16 mouse cellular contexts compared by ENCODE assay signal in the genomic region with DNA sequence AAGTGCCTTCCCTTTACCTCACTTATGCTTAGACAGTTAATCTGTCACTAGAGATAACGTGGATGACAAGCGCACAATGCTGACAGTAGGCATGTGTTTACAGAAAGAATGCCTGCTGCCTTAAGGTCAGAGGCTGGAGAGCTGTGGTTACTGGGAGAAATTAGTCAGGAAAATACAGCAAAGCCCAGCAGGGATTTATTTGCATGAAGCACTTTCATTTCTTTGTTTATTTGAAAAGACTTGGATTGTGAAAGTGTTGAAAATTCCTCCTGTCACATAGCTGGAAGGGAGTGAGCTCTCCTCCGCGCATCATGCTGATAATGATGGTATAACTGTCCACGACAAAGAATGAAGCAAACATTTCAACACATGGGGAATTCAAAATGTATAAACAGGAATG.
DNase-seq lines count a peak whose midpoint lies in the region; ATAC-seq and TF ChIP-seq lines count a peak whose summit lies in the region.
"Had no signal": no experiment of that assay in that cellular context is flagged by ENCODE, and none has a peak within 500 bp of the region (broad histone marks: within the 10 kb centered on the region; RNA-seq: fewer than 3 reads in every experiment).

No protein-coding gene starts in this region.

- no peaks in the 10 kb centered on the region for H3K27me3 ChIP-seq in kidney, postnatal 0 days (ENCODE audit: insufficient read depth, low read length)
- H3K27me3 ChIP-seq in kidney, embryonic 14.5 days (ENCODE audit: control insufficient read depth, insufficient read depth, low read length) = no peaks in the 10 kb centered on the region
- no peaks in the 10 kb centered on the region for H3K27me3 ChIP-seq in forebrain, embryonic 16.5 days (replicated peaks; ENCODE audit: control insufficient read depth, insufficient read depth, low read length)
- H3K27me3 ChIP-seq: embryonic facial prominence, embryonic 13.5 days; liver, embryonic 15.5 days; neural tube, embryonic 12.5 days had no signal

- no peak for TF ChIP-seq POLR2A in brain, embryonic 14.5 days (IDR thresholded peaks at IDR 0.05; ENCODE audit: borderline replicate concordance, extremely low read depth, insufficient read depth, insufficient read length, poor library complexity, severe bottlenecking)

- WGBS in kidney, postnatal 0 days = 51% methylated on average over 5 of the region's 5 CpGs
- 57% methylated on average over 5 of the region's 5 CpGs for WGBS in kidney, embryonic 14.5 days
- WGBS in forebrain, embryonic 16.5 days = 72% methylated on average over 5 of the region's 5 CpGs

- DNase-seq in kidney, postnatal 0 days (ENCODE audit: low spot score) = peak; percentile 5
- DNase-seq in 3T3-L1 (ENCODE audit: low read depth, low spot score) = peak; percentile 75
- peak; percentile 12 for DNase-seq in brain, embryonic 14.5 days (ENCODE audit: low read depth)
- DNase-seq in lung, postnatal 10 days = peak; percentile 44
- no peak for DNase-seq in kidney, postnatal 25 days
- no peak for DNase-seq in left cerebral cortex, adult 9 months (ENCODE audit: low spot score in 2 of 2)
- DNase-seq: cerebellum, adult 11 months; cerebellum, postnatal 25 days; kidney, postnatal 14 days; thymus, adult 2 months had no signal

- H3K36me3 ChIP-seq in kidney, postnatal 0 days (ENCODE audit: insufficient read depth, low read length) = no peaks in the 10 kb centered on the region
- no peaks in the 10 kb centered on the region for H3K36me3 ChIP-seq in kidney, embryonic 14.5 days (ENCODE audit: control insufficient read depth, insufficient read depth, low read length)
- no peaks in the 10 kb centered on the region for H3K36me3 ChIP-seq in forebrain, embryonic 16.5 days (ENCODE audit: control insufficient read depth, insufficient read depth)
- H3K36me3 ChIP-seq: embryonic facial prominence, embryonic 13.5 days; liver, embryonic 15.5 days; neural tube, embryonic 12.5 days had no signal

- no peaks in the 10 kb centered on the region for H3K9me3 ChIP-seq in kidney, postnatal 0 days (replicated peaks; ENCODE audit: low read length)
- H3K9me3 ChIP-seq in kidney, embryonic 14.5 days (ENCODE audit: control insufficient read depth, low read length) = no peaks in the 10 kb centered on the region
- H3K9me3 ChIP-seq in forebrain, embryonic 16.5 days (ENCODE audit: control insufficient read depth, low read length) = no peaks in the 10 kb centered on the region
- H3K9me3 ChIP-seq: embryonic facial prominence, embryonic 13.5 days; liver, embryonic 15.5 days; neural tube, embryonic 12.5 days had no signal

- H3K9ac ChIP-seq in kidney, postnatal 0 days (ENCODE audit: low read depth, low read length) = no peak overlapping the region
- H3K9ac ChIP-seq in kidney, embryonic 14.5 days (ENCODE audit: low read depth, low read length) = no peak overlapping the region
- no peak overlapping the region for H3K9ac ChIP-seq in forebrain, embryonic 16.5 days (replicated peaks; ENCODE audit: low read depth, low read length)
- H3K9ac ChIP-seq: embryonic facial prominence, embryonic 13.5 days; liver, embryonic 15.5 days; neural tube, embryonic 12.5 days had no signal

- TF ChIP-seq CTCF in kidney, postnatal 0 days (IDR thresholded peaks at IDR 0.05; ENCODE audit: low read depth) = no peak
- no peak for TF ChIP-seq CTCF in brain, embryonic 14.5 days (IDR thresholded peaks at IDR 0.05; ENCODE audit: borderline replicate concordance, extremely low read depth, insufficient read depth, insufficient read length)

- no peaks in the 10 kb centered on the region for H3K4me1 ChIP-seq in kidney, postnatal 0 days (replicated peaks; ENCODE audit: insufficient read depth, low read length)
- no peaks in the 10 kb centered on the region for H3K4me1 ChIP-seq in kidney, embryonic 14.5 days (ENCODE audit: control insufficient read depth, insufficient read depth, low read length)
- H3K4me1 ChIP-seq in forebrain, embryonic 16.5 days (replicated peaks; ENCODE audit: control insufficient read depth, insufficient read depth, low read length) = no peaks in the 10 kb centered on the region
- H3K4me1 ChIP-seq: embryonic facial prominence, embryonic 13.5 days; liver, embryonic 15.5 days; neural tube, embryonic 12.5 days had no signal

- H3K4me3 ChIP-seq in kidney, postnatal 0 days (replicated peaks; ENCODE audit: low read depth, low read length) = no peak overlapping the region
- H3K4me3 ChIP-seq in kidney, embryonic 14.5 days (ENCODE audit: low read length) = no peak overlapping the region
- no peak overlapping the region for H3K4me3 ChIP-seq in forebrain, embryonic 16.5 days (replicated peaks; ENCODE audit: low read length)
- H3K4me3 ChIP-seq: embryonic facial prominence, embryonic 13.5 days; left cerebral cortex, adult 2 months; liver, embryonic 15.5 days; neural tube, embryonic 12.5 days had no signal

- no peak overlapping the region for H3K27ac ChIP-seq in kidney, postnatal 0 days
- H3K27ac ChIP-seq in kidney, embryonic 14.5 days (ENCODE audit: low read depth, low read length) = no peak overlapping the region
- H3K27ac ChIP-seq in forebrain, embryonic 16.5 days (ENCODE audit: low read length) = no peak overlapping the region
- H3K27ac ChIP-seq: embryonic facial prominence, embryonic 13.5 days; left cerebral cortex, adult 2 months; liver, embryonic 15.5 days; neural tube, embryonic 12.5 days had no signal

- H3K4me2 ChIP-seq in kidney, postnatal 0 days (ENCODE audit: low read length) = no peak overlapping the region
- no peak overlapping the region for H3K4me2 ChIP-seq in kidney, embryonic 14.5 days (replicated peaks; ENCODE audit: low read depth, low read length)
- H3K4me2 ChIP-seq in forebrain, embryonic 16.5 days (ENCODE audit: low read length) = no peak overlapping the region
- H3K4me2 ChIP-seq: embryonic facial prominence, embryonic 13.5 days; liver, embryonic 15.5 days; neural tube, embryonic 12.5 days had no signal

- ATAC-seq in kidney, postnatal 0 days (replicated peaks; ENCODE audit: low FRiP score, low read depth) = no peak
- ATAC-seq in kidney, embryonic 14.5 days (ENCODE audit: low FRiP score, low TSS enrichment) = no peak
- no peak for ATAC-seq in forebrain, embryonic 16.5 days

Comparison
In these comparisons a context has a peak if more than half of its experiments do, and no peak if none do; other contexts are left out.
1. DNase-seq: peak in kidney, postnatal 0 days (single experiment), 3T3-L1 (single experiment), brain, embryonic 14.5 days (single experiment) and lung, postnatal 10 days (single experiment); none in kidney, postnatal 25 days (0 of 2) and left cerebral cortex, adult 9 months (0 of 2).